Mouse (Mus musculus) right cerebral cortex, postnatal 36 days (tissue): Measurements from ENCODE around the gene Svs4.
A peak's percentile ranks its signal among the peaks of the same experiment; 100 is the strongest.
"Not testable (repeated sequence)": the region's sequence is repeated elsewhere in the genome, so short reads cannot be mapped to it uniquely, and the experiment has no call there.

ENCODE experiments used
- DNase-seq, 2 experiments: peaks; one replicate each; pipeline ENCODE4 v3.0.0; 2022; ENCODE audit warnings: low spot score in 2 of 2, mixed read lengths in 1 of 2

Svs4 gene

DNA sequence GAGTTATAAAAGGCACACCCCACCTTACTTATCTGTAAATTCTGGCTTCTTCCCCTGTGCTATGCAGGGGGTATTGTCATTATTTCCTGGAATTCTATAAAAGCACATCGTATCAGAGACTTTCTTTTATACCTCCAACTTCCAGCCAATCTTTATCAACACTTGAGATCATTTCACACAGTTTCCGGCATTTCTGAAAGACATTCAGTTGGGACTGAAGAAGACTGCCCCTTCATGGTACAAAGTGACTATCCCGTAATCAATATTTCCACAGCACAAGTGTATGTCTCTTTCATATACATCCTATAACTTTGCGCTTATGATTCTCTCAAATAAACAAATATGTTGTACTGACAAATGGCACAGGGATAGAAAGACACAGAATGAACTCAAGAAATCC, at the start of gene Svs4:
TSS of gene Svs4 (minus strand) at position 101 of the 400 bp plus-strand sequence.
- DNase-seq: no peak

DNA sequence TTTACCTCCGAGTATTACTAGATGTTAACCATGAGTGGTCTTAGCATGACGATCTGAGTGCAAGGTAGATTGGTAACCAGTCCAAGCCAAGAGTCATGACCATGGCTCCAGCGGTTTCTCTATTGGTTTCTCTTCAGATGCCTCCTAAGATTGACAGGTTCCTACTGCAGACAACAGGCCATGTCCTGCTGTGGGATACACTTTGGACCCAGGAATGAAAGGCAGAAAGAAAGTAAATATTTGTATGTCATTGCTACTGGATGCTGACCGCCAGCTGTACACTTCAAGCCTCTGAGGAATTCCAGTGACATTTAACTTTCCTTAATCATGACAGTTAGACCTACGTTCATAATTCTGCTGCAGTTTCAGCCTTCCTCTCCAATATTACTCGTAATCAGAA, 42.7 kb upstream of the Svs4 start:
- no peak for DNase-seq

DNA sequence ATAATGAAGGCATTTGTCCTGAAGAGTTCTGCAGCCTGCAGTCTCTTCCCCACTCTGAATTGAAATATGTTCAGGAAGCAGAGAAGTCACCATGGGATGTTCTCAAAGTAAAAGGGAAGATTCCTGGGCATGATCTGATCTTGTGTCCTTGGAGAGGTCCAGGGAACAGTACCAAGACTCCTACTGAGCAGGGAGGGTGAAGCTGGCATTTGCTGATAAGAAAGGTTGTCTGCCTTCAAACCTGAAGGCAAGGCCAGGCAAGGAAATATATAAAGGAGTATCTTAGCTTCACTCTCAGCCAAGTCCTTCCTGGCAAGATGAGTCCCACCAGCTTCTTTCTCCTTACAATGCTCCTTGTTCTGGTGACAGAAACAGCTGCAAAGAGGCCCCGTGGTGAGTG, 38.2 kb upstream of the Svs4 start, which contains the start of gene Svs6:
TSS of gene Svs6 (plus strand) at position 301 of the 400 bp plus-strand sequence.
- DNase-seq: not testable (repeated sequence)

DNA sequence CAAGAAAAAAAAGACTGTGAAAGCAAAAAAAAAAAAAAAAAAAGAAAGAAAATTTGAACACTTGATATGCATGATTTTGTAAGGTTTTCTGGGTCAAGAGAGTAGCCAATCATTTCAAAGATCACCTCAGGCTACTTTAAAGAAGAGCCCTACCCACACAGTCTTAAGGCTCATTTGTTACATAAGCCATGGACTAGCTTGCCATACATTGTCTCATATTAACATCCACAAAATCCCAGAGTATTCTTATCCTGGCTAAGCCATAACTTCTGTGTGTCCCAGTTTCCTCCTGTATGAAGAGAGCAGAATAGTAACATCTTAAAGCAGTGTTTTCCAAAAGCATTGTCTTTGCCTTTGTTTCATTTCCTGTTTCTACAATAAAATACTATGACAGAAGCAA, 37.2 kb upstream of the Svs4 start:
- DNase-seq: not testable (repeated sequence)

DNA sequence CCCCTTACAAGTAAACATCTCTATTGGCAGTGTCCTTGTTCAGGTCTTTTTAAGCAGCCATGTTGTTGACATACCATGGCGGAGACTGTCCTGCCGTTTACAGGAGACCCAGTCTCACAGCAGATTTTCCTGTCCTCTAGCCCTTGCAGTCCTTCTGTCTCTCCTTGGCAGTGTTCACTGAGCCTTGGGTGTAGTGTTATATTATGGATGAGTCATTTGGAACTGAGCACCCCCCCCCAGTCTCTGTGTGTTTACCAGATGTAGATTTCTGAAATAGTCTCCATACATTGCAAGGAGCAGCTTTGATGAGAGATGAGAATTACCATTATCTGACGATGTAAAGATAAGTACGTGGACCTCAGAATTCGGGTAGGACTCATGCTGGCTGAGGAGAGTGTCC, 34.3 kb upstream of the Svs4 start:
- peak in 1 of 2 experiments; percentile 2 for DNase-seq

DNA sequence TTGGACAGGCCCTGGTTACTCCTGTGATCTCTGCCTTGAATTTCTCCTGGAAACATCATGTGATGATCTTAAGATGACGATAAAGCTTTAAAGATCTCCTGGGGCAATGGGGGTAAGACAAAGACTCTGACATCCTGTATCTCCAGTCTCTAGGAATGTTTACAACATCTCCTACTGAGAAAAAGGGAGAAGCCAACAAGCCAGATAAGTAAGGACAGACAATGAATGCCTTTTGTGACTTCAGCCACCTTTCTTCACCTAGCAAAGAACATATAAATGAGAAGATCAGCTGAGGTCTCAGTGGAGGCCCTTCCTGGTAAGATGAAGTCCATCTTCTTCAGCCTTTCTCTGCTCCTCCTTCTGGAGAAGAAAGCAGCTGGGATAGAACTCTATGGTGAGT, 10.7 kb upstream of the Svs4 start, which contains the start of gene Svs3a:
TSS of gene Svs3a (plus strand) at position 301 of the 400 bp plus-strand sequence.
- not testable (repeated sequence) for DNase-seq

DNA sequence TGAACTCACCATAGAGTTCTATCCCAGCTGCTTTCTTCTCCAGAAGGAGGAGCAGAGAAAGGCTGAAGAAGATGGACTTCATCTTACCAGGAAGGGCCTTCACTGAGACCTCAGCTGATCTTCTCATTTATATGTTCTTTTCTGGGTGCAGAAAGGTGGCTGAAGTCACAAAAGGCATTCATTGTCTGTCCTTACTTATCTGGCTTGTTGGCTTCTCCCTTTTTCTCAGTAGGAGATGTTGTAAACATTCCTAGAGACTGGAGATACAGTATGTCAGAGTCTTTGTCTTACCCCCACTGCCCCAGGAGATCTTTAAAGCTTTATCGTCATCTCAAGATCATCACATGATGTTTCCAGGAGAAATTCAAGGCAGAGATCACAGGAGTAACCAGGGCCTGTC, 21.7 kb downstream of the Svs4 start, which contains the start of gene Svs3b:
TSS of gene Svs3b (minus strand) at position 101 of the 400 bp plus-strand sequence.
- not testable (repeated sequence) for DNase-seq

DNA sequence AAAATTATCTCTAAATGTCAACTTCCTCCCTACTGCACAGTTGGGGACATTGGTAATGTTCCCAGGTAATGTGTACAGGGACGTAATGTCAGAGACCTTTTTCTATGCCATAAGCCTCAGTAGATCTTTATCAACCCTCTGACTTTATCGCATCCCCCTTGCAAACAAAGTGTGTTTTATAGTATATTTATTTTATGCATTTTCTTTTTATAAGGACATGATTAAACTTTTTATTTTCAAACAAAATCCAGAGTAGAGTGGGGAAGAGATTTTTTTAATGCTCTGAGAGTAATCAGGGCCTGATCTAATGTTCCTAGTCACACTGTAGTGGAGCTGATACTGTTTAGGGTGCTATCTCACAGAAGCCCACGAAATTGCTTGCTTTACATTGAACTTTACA, 39.9 kb downstream of the Svs4 start, which contains the start of gene Svs2:
TSS of gene Svs2 (minus strand) at position 101 of the 400 bp plus-strand sequence.
- DNase-seq: no peak

DNA sequence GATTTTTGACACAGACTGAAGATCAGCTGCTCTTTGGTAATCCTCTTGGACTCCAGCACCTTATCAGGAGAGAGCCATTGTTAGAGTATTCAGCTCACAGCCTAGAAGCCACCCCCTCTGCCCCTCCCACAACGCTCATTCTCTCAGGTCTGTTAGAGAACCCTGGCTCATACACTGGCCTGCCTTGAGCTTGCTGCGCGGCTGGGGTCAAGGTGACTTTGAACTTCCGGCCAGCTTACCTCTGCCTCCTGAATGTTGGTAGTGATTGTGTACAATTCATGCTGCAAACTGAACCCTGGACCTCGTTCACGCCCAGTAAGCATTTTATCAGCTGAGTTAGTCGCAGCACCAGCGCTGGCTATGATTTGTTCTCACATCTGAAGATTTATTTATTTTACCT, 45.6 kb downstream of the Svs4 start:
- DNase-seq: no peak

DNA sequence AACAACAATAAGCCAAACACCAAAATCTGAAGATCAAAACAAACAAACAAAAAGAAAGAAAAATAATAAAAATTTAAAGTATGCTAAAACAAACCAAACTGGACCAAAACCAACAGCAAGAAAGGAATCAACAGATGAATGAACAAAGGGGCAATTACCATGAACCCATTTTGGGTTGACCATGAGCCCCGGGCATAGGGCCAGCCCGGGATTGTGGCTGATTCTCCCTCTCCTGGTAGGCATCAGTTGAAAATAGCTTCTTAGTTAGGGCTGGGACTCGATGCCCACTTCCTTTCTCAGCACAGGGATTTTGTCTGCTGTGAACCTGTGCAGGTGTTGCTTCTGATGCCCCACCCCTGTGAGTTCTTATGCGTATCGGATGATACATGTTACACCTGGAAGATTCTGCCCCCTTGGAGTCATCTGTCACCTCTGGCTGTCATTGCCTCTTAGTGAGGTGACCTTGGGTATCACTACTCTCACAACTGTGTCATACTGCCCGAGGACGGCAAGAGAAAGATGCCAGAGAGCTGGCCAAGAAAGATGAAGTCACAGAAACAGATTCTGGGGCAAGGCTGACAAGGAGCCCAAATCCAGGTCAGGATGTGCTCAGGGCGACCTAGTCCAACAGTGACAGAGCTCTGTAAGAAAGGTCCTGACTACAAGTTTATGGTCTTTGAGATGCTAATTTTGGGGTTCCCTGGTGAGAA, 49.7 kb downstream of the Svs4 start:
- DNase-seq: no peak
